Mouse (Mus musculus) gastrocnemius, adult 8-10 months (tissue): ENCODE data around the gene Clk1. TPM values are rescaled to one million over a fixed set of nuclear protein-coding genes. Genes with fewer than 3 reads are reported as not detected.
A peak's percentile ranks its signal among the peaks of the same experiment; 100 is the strongest.

Source experiments
- DNase-seq, 2 experiments: peaks; one replicate each; pipeline ENCODE4 v3.0.0; 2022; ENCODE audit warnings: low spot score in 2 of 2
- total RNA-seq, 4 experiments: library from RNA; stranded (reverse); gene quantifications; 2 replicates each; pipeline ENCODE4 v1.2.4; 2022

Gene Clk1
- 10 to 100 TPM; 25.6 to 43.7 (median 30.1) TPM for total RNA-seq

DNA sequence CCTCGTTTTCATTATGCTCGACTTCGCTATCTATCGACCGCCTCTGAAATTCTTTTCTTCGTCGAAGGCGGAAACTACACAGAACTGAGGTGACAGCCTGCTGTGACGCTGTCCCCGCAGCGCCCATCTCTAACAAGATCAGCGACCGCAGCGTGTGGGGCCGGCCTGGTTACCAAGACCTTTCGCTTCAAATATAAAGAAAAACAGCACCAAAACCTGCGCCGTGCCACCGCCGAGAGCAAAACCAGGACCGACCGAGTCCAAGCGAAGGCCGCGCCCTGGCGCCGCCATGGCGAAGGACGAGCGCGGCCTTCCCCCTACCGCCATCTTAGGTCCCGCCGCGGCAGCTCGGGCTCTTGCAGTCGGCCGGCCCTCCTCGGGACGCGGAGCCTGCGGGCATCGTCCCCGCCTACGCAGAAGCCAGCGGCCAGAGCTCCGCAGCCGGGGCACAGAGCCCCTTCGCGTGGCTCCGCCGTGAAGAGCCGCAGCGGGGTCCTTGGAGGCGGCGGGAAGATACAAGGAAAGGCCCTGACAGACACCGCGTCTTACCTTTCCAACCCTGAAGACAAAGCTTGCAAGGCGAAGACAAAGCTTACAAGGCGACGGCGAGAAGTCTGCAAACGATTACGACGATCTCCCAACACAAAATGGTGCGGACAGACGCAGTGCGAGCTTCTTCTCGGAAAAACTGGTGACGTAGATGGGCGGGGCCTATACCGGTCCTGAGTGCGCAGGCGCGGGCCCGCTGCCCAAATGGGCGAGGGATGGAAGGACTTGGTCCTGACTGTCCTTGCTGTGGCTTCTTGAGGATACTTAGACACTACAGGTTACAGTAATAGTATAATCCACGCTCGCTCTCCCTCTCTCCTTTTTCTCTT, at the start of gene Clk1:
TSS of gene Clk1 (minus strand) at position 696 of the 878 bp plus-strand sequence.
- peak; percentile 97 to 99 for DNase-seq

- no peak for DNase-seq
Measured at GRCm38 (mm10) chr1:58465561-58465960, 41.7 kb upstream of the Clk1 start.

DNA sequence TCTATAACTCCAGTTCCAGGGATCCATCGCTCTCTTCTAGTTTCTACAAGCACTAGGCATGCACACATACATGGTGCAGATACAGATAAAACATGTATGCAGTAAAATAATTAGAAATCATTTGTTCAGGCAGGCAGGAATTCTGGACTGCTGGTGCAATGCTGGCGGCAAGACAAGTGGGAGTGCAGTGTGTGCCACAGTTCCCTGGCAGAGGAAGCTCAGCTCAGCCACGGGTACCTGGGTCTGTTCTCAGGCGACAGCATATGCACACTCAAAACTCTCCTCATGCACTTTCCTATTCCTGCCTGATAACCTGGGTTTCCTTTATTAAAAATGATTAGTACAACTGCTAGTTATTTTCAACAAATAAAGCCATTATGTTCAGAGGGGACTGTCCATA, 41.2 kb upstream of the Clk1 start:
- DNase-seq, result no peak

DNA sequence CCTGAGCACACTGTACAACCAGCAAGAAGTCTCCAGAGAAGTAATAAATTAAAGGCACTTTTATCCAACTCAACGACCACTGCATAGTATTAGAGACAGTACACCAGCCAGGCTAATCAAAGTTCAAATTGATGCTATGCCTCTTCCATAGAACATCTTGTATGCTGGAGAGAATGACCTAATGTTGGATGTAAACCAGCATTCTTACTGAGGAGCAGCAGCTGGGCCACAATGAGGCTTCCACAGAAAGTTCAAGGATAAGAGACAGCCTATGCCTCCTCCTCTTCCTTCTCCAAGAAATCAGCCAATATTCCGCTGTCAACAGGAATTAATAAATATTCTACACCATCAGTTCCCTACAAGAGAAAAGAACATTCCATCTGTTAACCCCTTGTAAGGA, 40.1 kb upstream of the Clk1 start:
- DNase-seq, result no peak

DNA sequence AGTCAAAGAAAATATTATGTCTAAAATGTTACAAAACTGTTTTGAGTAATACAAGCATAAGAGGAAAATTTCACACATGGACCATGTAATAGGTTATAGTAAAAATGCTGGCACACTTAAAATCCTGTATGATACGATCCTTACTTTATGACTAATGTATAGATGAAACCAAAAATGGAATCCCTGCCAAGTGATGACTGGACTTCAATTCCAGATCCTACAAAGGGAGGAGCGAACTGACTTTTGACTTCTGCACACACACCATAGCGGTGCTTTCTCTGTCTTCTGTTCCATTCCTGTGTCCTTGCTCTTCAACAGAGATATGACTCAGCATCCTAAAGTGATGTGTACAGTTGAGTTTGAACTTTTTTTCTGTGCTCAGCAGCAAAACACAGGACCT, 36.7 kb upstream of the Clk1 start:
- no peak for DNase-seq

- DNase-seq, result no peak
Measured at GRCm38 (mm10) chr1:58458867-58459266, 35.0 kb upstream of the Clk1 start.

- no peak for DNase-seq
Measured at GRCm38 (mm10) chr1:58458175-58458574, 34.3 kb upstream of the Clk1 start.

DNA sequence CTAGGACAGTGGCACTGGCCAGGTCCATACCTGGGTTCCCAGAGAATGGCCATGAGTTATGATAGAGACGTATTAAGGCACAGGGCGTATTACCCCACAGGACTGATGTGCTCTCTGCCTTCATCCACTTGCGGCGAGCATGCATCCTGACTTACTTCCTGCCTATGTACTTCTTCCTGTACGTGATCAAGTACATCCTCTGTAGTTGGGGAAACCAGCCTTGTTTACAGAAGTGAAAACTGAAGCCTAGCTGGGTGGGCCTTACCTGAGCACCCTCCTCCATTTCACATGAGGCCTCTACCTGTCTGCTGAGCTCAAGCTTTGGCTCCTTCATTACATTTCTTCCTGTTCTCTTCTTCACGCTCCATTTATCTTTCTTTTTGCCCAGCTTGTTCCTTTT, 30.4 kb upstream of the Clk1 start:
- no peak for DNase-seq

- no peak for DNase-seq
Measured at GRCm38 (mm10) chr1:58448396-58448795, 24.5 kb upstream of the Clk1 start.

DNA sequence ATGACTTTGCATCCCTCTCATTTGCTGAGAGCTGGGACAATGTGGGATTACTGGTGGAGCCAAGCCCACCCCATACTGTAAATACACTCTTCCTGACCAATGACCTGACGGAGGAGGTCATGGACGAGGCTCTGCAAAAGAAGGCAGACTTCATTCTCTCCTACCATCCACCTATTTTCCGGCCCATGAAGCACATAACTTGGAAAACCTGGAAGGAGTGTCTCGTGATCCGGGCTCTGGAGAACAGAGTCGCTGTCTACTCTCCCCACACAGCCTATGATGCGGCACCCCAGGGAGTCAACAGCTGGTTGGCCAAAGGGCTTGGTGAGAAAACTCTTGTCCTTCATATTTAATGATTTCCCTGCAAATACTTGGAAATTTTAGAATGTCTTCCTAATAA, 23.9 kb upstream of the Clk1 start:
- no peak for DNase-seq

DNA sequence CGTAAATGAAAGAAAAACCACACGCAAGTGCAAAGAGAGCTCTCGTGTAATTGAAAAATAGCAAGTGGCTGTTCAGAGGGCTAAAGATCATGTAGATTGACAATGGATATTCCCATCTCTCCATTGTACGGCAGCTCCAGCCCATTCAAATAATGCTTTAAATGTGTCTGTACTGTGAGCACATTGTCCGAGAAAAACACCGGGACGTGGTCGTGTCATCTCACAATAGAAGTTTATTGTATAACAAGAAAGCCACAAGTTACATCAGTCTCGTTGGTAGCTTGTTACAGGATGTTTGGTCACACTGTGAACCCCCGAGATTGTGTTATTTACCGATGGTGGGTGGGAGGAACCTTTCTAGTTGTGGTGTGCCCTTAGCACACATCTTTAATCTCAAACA, 22.0 kb upstream of the Clk1 start:
- DNase-seq, result no peak

- DNase-seq, result peak; percentile 75 to 78
Measured at GRCm38 (mm10) chr1:58445143-58445722, 21.4 kb upstream of the Clk1 start, which contains the start of the genes Nif3l1 and Ppil3. TSS of gene Nif3l1 (plus strand) at chr1:58445151. TSS of gene Ppil3 (minus strand) at chr1:58445486.

GRCm38 (mm10) chr1:58444691-58445090, 20.8 kb upstream of the Clk1 start:
- no peak for DNase-seq

DNA sequence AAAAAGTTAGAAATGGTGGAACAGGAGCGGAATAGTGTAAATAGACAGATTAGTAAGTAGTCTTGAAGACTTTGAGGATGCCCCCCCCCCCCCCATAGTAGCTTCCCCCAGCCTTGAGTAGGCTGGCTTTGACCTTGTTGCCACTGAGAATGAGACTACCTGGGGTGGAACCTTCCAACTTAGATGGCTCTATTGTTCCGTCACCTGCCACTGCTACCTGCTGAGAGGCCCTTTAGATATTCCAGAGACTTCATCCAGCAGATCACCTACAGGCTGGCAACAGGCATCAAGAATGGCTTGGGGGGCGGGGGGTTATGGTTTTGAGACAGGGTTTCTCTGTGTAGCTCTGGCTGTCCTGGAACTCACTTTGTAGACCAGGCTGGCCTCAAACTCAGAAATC, 685 bp upstream of the Clk1 start:
- DNase-seq, result no peak

DNA sequence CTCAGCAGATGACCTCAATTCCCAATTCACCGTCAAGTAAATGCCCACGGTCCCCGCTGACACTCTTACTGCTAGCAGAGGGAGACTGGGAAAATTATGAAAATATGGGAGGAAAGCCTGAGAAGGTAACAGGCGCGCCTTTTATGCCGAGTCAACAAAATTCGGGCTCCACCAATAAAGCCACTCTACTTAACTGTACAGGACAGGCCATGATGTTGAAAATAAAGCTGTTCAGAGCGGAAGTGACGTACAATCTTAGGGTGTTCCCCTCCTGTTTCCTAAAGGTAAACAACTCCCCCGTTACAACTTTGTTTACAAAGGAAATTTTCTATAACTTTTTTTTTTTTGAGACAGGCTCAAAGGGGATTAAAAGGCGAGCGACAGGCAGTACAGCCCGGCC, 987 bp downstream of the Clk1 start:
- no peak for DNase-seq

GRCm38 (mm10) chr1:58420961-58421360, 2.9 kb downstream of the Clk1 start:
- no peak for DNase-seq

GRCm38 (mm10) chr1:58420032-58420431, 3.8 kb downstream of the Clk1 start:
- no peak for DNase-seq

DNA sequence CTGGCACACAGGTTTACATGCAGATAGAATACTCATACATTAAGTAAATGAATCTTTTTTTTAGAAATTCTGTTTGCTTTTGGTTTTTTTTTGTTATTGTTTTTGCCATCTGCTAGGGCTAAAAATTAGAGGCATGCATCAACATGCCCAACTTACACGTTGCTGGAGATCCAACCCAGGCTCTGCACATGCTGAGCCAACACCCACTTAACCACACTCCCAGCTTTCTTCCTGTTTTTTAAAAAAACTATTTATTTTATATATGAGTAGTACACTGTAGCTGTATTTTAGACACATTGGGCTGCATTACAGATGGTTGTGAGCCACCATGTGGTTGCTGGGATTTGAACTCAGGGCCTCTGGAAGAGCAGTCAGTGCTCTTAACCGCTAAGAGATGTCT, 7.8 kb downstream of the Clk1 start:
- no peak for DNase-seq

GRCm38 (mm10) chr1:58415442-58415841, 8.4 kb downstream of the Clk1 start:
- no peak for DNase-seq

GRCm38 (mm10) chr1:58410776-58411175, 13.1 kb downstream of the Clk1 start:
- no peak for DNase-seq

- no peak for DNase-seq
Measured at GRCm38 (mm10) chr1:58410198-58410588, 13.7 kb downstream of the Clk1 start.

GRCm38 (mm10) chr1:58409553-58410197, 14.2 kb downstream of the Clk1 start:
- no peak for DNase-seq
